Comparison of ENCODE assay signal across 25 mouse cellular contexts in genomic region chr9:111239821-111240220, GRCm38 (mm10). TPM values are rescaled to one million over a fixed set of nuclear protein-coding genes. Genes with fewer than 3 reads are reported as not detected.
DNase-seq lines count a peak whose midpoint lies in the region; ATAC-seq lines count a peak whose summit lies in the region.
"Had no signal": no experiment of that assay in that cellular context is flagged by ENCODE, and none has a peak within 500 bp of the region (broad histone marks: within the 10 kb centered on the region; RNA-seq: fewer than 3 reads in every experiment).

No protein-coding gene starts in this region.

- ATAC-seq in forebrain, embryonic 13.5 days = no peak
- ATAC-seq: activated CD4-positive, CD25-positive, alpha-beta regulatory T cell, adult 4 months; CD4-positive, CD25-positive, alpha-beta regulatory T cell, adult 4 months; forebrain, embryonic 15.5 days; forebrain, postnatal 0 days; Patski had no signal

- H3K27ac ChIP-seq in forebrain, embryonic 13.5 days = no peak overlapping the region
- H3K27ac ChIP-seq: embryonic facial prominence, embryonic 13.5 days; embryonic facial prominence, embryonic 15.5 days; forebrain, embryonic 10.5 days; forebrain, embryonic 12.5 days; forebrain, embryonic 15.5 days had no signal

- DNase-seq in adrenal gland, adult (ENCODE audit: inconsistent age in 2 of 2, low spot score in 1 of 2) = peak; percentile 44 to 82
- DNase-seq in adrenal gland, postnatal 4 days (ENCODE audit: low spot score in 2 of 2) = no peak
- DNase-seq in adrenal gland, postnatal 10 days = peak; percentile 32
- peak; percentile 19 for DNase-seq in adrenal gland, postnatal 25 days
- no peak for DNase-seq in embryo, embryonic 11 days
- DNase-seq in layer of hippocampus, adult 11-12 months (ENCODE audit: low spot score) = no peak
- DNase-seq: B cell, adult 2 months; cerebellum, adult 11-12 months; cerebellum, adult 2 months; cerebellum, adult 9-10 months; cerebellum, postnatal 10 days; cerebellum, postnatal 25 days; forebrain, postnatal 0 days had no signal

- WGBS in forebrain, embryonic 13.5 days = 73% methylated on average over 4 of the region's 4 CpGs

- H3K36me3 ChIP-seq in forebrain, embryonic 13.5 days (ENCODE audit: poor library complexity, severe bottlenecking) = peaks cover 74% of the 10 kb centered on the region

- H3K9ac ChIP-seq in forebrain, embryonic 13.5 days = no peak overlapping the region
- H3K9ac ChIP-seq: embryonic facial prominence, embryonic 13.5 days; embryonic facial prominence, embryonic 15.5 days; forebrain, embryonic 12.5 days; forebrain, embryonic 15.5 days; forebrain, postnatal 0 days had no signal

- H3K4me3 ChIP-seq in forebrain, embryonic 13.5 days = no peak overlapping the region
- H3K4me3 ChIP-seq: embryonic facial prominence, embryonic 13.5 days; embryonic facial prominence, embryonic 15.5 days; erythroblast, embryonic 14.5 days; forebrain, embryonic 10.5 days; forebrain, embryonic 12.5 days; forebrain, embryonic 15.5 days had no signal

- H3K4me1 ChIP-seq in forebrain, embryonic 13.5 days = no peaks in the 10 kb centered on the region
- H3K4me1 ChIP-seq: embryonic facial prominence, embryonic 13.5 days; embryonic facial prominence, embryonic 15.5 days; forebrain, embryonic 10.5 days; forebrain, embryonic 12.5 days; forebrain, embryonic 15.5 days had no signal

- no peaks in the 10 kb centered on the region for H3K9me3 ChIP-seq in forebrain, embryonic 13.5 days (replicated peaks)
- H3K9me3 ChIP-seq: embryonic facial prominence, embryonic 13.5 days; embryonic facial prominence, embryonic 15.5 days; forebrain, embryonic 10.5 days; forebrain, embryonic 12.5 days; forebrain, embryonic 15.5 days; G1E had no signal

- H3K4me2 ChIP-seq in forebrain, embryonic 13.5 days = no peak overlapping the region
- H3K4me2 ChIP-seq: embryonic facial prominence, embryonic 13.5 days; embryonic facial prominence, embryonic 15.5 days; forebrain, embryonic 12.5 days; forebrain, embryonic 15.5 days had no signal

- H3K27me3 ChIP-seq in forebrain, embryonic 13.5 days = no peaks in the 10 kb centered on the region
- H3K27me3 ChIP-seq: CH12.LX; embryonic facial prominence, embryonic 13.5 days; embryonic facial prominence, embryonic 15.5 days; forebrain, embryonic 12.5 days; forebrain, embryonic 15.5 days; Patski had no signal

RNA-seq across cellular contexts. Expression of gene Mlh1, which starts 31.8 kb away (rescaled TPM):
- 10 to 100 TPM; 49.0 to 49.7 TPM for total RNA-seq in adrenal gland, postnatal 4 days (2021)
- total RNA-seq in adrenal gland, postnatal 10 days (2021) = 10 to 100 TPM; 16.3 to 29.2 TPM
- 26.5 and 28.1 TPM in 2 replicates for total RNA-seq in adrenal gland, postnatal 25 days (2021)
- polyA plus RNA-seq in forebrain, embryonic 13.5 days (2015; fragmentation: Nextera tagmentation; extraction: Ambion mirVana) = 35.1 and 41.0 TPM in 2 replicates

RNA-seq across cellular contexts. Expression of gene Epm2aip1, which starts 31.9 kb away (rescaled TPM):
- 10 to 100 TPM; 52.5 to 53.2 TPM for total RNA-seq in adrenal gland, postnatal 4 days (2021)
- total RNA-seq in adrenal gland, postnatal 10 days (2021) = 10 to 100 TPM; 32.8 to 40.6 TPM
- 48.5 and 61.5 TPM in 2 replicates for total RNA-seq in adrenal gland, postnatal 25 days (2021)
- polyA plus RNA-seq in forebrain, embryonic 13.5 days (2015; fragmentation: Nextera tagmentation; extraction: Ambion mirVana) = 34.0 and 40.4 TPM in 2 replicates

Comparison
In these comparisons a context has a peak if more than half of its experiments do, and no peak if none do; other contexts are left out.
1. DNase-seq: peak in adrenal gland, adult (2 of 2), adrenal gland, postnatal 10 days (single experiment) and adrenal gland, postnatal 25 days (single experiment); none in adrenal gland, postnatal 4 days (0 of 2), embryo, embryonic 11 days (single experiment) and layer of hippocampus, adult 11-12 months (single experiment).